Mouse (Mus musculus): ENCODE results near the gene Hnrnpa2b1.

Gene Hnrnpa2b1

DNA sequence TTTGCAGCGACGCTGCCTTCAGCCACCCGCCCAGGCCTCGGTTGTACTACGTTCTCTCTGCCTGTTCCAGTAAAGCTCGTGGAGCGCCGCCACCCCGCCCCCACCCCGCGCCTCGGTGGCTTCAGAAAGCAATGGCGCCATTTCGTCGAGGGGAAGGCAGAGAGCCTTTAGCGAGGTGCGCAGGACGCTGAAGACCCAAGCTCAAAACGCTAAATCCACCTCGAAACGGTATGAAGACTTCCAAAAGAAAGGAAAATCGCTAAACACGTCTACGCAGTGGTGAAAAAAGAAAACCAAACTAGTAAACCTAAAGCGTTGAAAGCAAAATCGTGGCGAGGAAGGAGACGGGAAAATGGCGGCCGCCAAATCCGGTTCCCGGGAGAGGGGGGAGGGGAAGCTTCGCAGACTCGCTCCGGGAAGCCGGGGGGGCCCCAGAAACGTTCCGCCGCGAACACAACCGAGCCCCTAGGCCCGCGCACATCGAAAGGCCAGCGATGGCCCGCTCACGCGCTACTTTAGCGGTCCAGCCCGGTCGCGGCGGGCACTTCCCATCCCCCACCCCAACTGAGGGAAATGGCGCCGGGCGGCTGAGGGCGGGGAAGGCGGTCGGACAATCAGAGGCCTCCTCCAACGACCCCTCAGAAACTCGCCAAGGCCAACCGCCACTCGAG is 668 bp downstream of the Hnrnpa2b1 start:
- peak; percentile 39 for DNase-seq (ENCODE audit: low spot score)

DNA sequence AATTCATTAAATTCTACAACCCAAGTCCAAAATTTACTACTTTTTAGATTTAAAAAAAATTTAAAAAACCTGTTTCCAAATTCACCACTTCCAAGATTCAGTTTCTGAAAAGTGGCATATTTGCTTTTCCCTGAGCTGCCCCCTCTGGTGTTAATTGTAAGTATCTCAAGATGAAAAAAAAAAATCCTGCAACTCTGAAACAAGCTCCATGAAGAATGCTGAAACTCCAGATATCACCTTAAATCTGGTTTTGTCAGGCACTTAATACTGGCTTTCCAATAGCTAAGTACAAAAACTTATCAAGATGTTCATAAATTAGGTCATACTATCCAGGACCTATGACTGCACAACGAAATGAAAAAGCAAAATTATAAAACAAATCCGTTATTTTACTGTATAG is 2.0 kb downstream of the Hnrnpa2b1 start:
- DNase-seq (ENCODE audit: low spot score), result no peak

DNA sequence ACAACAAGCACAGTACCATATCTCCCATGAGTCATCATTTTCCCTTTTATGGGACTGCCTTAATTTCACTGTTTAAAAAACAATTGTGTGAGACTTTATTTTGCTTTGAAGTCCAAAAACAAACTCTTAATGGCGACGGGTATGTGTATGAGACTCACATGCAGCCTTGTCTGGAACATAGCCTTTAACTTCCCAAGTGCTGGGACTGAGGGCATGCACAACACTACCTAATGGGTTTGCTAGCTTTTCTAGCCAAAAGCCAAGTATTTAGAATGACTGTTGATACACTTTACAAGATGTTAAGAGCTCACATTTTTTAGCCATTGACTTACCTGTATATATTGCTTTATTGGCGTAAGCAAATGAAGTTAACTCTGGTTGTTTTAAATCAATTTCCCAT is 9.3 kb downstream of the Hnrnpa2b1 start:
- no peak for DNase-seq (ENCODE audit: low spot score)

DNA sequence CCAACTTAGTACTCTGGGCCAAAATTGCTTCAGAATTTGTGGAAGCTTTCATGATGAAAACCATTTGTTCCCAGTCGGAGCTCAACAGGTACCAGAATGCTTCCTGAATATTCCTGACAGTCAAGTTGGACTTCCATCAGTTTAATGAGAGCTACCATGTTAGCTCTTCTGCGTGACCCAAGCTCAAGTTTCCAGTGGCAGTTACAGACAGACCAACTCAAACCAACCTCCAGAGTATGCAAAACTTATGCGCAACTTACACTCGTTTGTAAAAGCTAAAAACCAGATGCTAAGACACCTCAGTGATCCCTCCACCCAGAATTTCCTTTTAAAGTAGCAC is 9.7 kb downstream of the Hnrnpa2b1 start:
- DNase-seq (ENCODE audit: low spot score), result no peak

DNA sequence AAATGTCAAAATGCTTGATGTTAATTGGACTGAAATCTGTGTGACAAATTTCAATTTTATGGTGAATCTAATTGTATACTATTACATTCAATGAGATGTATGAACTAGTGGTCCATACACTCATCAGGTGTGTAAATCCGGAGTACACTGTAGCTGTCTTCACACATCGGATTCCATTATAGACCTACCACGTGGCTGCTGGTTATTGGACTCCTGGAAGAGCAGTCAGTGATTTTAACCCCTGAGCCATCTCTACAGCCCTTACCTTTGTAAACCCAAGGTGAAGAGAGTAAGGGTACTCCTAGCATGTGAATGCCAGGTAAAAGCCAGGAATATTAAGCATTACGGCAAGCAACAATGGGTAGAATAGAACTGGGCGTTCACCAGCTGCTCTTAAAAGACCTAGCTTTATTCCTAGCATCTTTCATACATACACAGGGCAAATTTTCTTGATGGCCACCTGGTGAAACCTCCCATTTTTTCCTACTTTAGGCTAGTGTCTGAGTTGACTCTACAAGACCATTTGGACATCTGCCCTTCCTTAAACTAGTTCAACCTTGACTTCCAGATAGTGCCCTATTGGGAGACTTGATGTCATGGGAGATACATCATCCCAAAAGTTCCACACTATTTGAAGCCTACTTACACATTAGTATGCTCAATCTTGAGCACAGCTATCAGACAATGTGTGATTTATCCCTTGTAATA is 10.2 kb downstream of the Hnrnpa2b1 start:
- no peak for DNase-seq (ENCODE audit: low spot score)

DNA sequence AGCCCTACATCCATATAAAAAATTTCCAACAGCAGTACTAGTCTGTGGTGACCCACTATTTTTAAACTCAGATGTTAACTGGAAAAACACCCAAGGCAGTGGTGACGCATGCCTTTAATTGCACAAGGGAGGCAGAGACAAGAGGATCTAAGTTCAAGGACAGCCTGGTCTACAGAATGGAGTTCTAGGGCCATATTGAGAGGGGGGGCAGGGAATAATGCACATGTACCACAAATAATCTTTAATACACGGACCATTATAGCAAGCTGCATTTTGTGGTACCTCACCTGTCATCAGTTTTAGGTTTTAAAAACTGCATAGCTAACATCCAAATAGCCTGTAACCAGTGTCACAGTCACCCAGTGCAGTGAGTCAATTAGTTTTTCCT is 10.8 kb downstream of the Hnrnpa2b1 start:
- DNase-seq (ENCODE audit: low spot score), result no peak

DNA sequence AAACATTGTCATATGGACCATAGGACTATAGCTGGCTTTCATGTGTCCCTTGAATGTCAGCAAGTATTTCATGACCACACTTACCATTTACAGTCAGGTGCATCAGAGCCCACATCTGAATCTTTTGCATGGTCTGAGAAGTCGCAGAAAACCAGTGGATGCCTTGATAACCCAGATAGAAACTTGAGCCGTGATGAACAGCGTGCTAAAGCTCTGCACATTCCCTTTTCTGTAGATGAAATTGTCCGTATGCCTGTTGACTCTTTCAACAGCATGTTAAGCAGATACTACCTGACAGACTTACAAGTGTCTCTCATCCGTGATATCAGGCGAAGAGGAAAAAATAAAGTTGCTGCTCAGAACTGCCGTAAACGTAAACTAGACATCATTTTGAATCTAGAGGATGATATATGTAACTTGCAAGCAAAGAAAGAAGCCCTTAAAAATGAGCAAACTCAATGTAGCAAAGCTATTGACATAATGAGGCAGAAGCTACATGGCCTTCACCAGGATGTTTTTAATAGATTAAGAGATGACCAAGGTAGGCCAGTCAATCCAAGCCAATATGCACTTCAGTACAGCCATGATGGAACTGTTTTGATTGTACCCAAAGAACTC is 11.8 kb downstream of the Hnrnpa2b1 start:
- DNase-seq (ENCODE audit: low spot score), result no peak

DNA sequence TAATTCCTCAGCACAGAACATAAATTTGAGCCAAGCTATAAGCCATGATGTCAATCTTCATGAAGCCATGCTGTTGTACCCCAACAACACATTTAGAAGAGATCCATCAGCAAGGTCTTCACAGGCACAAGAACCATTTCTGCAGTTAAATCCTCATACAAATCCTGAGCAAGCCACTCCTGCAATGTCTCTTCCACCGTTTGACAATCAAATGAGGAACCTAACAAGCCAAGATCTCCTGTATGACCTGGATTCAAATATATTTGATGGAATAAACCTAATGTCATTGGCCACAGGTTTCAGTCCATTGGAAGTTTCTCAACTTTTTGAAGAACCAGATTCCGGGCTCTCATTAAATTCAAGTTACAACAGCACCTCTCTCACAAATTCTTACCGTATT is 12.4 kb downstream of the Hnrnpa2b1 start:
- no peak for DNase-seq (ENCODE audit: low spot score)

DNA sequence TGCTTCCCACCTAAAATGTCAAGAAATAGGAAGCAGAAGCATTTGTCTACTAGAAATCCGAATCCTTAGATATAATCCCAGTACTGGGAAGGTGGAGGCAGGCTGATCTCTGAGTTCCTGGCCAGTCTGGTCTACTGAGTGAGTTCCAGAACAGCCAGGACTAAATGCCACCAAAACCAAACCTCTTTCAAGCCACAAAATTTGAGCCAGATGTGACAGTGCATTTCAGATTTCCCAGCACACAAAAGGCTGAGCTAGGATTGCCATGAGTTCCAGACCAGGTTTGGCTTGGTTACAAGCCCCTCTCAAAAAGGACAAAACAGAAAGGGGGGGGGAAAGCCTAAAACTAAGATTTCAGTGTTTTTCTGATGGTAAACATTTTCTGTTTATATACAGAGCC is 13.5 kb downstream of the Hnrnpa2b1 start:
- DNase-seq (ENCODE audit: low spot score), result no peak

DNA sequence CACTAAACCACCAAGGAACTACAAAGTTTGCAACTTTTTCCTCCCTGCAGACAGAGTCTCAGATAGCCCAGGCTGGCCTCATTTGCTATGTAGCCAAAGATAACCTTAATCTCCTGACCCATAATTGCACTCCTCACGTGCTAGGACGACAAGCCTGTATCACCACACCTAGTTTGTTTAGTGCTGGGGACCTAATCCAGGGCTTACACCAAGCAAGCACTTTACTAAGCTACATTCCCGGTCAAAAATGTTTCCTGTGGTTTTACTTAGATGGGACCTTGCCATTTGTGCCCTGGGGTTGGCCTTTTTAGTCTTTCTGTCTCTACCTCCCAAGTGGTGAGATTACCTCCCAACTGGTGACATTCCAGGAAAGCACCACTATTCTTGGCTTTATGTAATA is 14.7 kb downstream of the Hnrnpa2b1 start:
- DNase-seq (ENCODE audit: low spot score), result no peak

DNA sequence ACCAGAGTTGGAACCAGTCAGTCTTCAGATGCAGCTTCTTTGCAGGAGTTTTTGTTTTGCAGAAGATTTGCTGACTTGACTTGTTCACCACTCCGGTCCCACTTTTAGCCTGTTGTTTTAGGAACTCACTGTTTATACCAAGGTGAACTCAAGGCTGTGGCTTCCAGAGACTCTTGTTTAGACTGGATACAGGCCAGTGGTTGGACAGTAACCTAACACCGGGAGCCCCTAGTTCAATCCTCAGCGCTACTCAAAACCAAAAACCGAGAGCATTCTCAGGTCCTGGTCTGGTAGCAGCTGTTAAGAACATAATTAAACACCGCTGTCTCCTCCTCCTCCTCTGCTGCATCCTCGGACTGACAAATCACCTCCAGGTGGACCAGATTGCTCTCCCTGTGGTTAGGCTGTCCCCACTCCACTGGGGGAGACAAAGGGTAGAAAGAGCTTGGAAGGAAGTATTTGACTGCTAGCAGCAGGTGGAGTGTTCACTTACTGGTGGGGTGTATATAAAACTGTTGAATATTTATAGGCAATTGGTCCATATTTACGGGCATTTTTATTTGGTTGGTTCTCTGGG is 16.7 kb downstream of the Hnrnpa2b1 start:
- no peak for DNase-seq (ENCODE audit: low spot score)

DNA sequence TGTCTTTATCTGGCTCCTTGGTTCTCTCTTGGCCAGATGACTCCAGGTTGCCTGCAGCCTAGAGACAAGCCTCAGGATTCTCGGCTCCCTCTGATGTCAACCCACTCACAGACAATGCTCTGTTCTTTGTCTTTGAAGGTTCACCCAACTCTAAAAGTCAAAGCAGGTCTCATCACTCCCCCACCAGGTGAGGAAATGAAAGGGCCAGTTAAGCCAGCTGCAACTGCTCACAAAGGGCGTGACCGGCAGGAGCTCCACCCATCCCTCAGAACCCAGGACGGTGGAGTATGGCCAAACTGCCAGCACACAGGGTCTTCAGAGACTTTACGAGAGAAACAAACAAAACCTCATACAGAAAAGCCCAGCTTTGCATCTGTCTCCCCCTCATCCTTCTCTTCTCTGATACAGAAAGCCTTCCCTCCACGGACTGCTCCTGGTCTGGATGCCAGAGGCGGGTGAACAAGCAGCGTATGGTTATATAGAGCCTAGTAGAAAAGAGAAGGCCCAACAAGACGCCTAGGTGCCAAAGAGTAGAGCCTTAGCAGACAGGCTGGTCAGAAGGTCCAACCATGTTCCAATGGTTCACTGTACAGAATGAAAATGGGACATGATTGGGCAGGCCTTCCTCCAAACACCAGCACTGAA is 27.4 kb downstream of the Hnrnpa2b1 start:
- no peak for DNase-seq (ENCODE audit: low spot score)

DNA sequence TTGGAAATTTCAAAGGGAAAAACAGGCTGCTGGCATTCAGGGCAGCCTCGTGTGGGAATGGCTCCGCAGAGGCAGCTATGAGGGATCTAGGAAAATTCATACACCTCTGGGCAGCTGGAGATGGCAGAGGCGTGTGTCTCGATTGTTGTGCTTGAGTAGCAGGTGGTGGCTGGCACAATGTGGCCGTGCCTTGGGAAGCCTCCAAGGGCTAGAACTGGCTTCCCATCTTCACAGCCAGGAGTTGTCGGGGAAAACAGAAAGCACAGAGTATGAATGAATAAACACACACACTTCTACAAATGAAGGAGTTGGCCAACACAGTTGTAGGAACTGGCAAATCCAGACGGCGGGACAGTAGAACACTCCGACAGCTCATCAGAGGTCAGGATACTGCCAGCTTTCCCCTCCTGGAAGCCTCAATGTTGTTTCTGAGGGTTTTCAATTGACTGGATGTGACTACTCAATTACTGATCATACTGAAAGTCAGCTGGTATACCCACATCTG is 30.8 kb downstream of the Hnrnpa2b1 start:
- no peak for DNase-seq (ENCODE audit: low spot score)

DNA sequence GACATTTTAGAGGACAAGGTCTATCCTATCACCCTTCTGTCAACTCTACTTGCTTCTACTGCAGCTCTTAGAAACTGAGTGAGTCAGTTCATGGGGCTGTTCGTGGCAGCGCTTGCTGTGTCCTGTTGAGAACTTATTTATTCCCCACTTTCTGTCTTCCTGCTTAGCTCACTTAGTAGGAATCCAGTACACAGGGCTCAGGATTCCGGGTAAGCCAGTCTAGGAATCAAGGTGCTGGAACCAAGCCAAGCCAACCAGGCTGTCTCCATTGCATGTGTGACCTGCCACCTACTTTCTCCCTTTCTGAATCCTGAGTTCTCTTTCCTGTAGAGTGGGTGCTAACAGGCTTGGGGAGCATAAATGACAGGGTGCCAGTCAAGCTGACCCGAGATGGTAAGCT is 32.0 kb downstream of the Hnrnpa2b1 start:
- no peak for DNase-seq (ENCODE audit: low spot score)

DNA sequence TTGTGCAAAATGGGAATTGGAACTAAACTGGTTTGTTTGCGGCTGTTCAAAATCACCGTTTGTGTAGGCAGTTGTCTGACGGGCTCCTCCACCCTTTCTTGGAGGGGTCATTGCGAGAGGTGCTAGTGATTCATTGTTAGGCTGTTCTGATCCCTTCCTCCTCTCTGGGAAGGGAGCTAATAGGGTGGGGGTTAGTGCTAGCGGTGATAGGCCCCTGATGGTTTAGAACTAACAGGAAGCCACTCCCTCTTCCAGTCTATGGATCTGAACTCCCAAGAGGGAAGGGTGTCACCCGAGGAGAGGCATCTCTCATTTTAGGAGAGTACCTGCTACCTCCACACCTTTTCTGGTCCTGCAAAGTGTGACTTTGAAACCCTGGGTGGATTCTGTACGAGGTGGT is 35.4 kb downstream of the Hnrnpa2b1 start:
- DNase-seq (ENCODE audit: low spot score), result no peak

DNA sequence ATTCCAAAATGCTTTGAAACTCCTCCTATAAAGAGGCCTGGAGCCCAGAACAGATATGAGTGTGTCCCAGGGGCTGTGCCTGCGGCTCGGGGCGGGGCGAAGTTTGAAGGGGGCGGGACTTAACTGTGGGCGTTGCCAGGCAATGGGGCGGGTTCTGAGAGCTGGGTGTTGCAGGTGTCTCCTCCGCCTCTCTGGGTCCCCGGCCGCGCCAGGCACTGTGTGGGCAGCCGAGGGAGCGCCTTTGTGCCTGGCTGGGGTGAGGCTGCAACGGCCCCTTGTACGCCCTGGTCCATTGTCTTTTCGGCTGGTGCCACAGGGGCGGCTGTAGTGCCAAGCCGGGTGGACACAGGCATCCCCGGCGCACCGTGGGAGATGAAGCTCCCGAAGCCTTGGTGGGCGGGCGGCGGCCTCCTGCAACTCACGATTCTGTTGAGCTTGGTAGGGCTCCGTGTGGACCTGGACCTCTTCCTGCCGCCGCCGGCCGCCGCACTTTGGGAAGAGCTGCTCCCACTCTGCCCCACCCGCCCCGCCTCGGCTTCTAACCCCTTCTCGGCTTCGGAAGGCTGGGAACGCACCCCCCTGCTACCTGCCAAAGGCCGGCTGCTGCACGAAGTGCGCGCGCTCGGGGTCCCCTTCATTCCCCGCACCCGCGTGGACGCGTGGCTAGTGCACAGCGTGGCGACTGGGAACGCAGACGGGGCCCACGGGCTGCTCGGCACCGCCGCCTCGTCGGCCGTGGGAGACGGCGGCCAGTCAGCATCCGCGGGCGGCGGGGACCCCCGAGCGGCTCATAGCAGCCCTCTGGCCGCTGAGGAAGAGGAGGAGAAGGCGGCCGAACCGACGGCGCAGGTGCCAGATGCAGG is 36.9 kb downstream of the Hnrnpa2b1 start, which contains the start of gene Nfe2l3:
Nfe2l3 (plus strand) TSS at position 136 of the 863 bp plus-strand sequence.
- peak; percentile 30 for DNase-seq (ENCODE audit: low spot score)

DNA sequence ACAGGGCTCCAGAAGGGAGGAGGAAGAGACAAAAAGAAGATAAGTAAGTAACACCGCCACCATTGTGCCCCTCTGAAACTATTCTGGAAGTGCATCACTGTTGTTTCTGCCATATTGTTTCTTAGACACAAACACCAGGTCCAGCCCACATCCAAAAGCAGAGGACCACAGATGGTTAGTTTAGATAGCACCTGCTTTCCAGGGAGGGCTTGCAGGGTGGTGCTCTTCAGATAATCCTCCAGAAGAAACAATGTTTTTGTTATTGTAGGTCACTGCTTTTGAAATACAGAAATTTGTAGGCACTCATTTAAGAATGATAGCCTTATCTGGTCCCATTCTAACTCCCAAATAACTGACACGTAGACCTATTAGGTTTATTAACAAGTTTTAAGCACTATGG is 45.2 kb downstream of the Hnrnpa2b1 start:
- no peak for DNase-seq (ENCODE audit: low spot score)

DNA sequence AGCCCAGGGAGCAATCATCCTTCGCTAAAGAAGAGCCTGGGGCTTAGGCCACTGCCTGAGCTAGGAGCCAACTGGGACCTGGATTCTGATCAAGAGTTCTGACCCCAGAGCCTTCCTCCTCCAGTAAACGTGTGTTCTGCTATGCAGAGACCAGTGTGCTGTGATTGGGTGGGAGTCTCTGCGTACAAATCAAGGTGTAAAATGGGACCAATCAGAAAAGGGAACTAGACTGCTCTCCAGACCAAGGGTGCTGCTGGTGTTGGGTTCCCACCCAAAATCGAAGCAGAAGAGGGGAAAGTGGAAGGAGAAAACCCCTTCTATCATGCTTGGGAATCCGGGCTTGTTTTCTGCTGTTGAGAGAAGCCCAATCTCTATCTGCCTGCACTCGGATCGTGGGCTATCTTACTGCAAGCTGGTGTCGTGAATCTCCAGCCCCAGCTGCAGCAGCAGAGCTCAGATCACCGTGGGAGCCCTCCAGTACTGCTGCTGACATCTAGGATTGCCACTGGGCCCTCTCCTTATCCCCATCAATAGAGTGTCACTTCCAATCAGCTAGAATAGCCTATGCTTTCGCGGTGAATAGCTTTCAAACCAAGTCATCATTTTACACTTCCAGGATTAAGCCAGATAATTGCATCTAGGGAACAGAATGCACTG is 46.1 kb downstream of the Hnrnpa2b1 start:
- DNase-seq (ENCODE audit: low spot score), result no peak

DNA sequence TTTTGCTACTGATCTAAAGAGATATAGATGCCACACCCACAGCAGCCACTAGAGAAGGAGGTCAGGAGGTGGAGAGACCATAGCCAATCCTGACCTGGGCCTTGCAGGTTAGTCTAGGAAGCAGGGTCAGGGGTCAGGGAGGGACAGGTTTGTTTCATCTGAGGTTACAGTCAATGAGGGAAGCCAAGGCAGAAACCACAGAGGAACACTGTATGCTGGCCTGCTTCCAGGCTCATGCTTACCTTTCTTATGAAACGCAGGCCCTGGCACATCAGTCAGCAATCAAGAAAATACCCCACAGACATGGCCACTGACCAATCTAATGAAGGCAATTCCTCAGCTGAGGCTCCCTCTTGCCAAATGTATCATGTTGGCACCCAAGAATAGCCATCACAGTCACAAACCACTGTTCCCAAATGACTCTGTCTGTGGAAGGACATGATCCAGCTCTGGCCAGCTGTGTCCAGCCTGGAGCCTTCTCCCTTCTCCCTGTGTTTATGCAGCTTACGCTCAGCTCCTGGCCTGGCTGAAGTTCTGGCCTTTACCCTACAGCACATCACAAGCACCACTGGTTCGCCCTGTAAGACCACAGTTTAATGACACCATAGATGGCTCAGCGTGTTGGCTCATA is 52.3 kb downstream of the Hnrnpa2b1 start:
- no peak for DNase-seq (ENCODE audit: low spot score)

DNA sequence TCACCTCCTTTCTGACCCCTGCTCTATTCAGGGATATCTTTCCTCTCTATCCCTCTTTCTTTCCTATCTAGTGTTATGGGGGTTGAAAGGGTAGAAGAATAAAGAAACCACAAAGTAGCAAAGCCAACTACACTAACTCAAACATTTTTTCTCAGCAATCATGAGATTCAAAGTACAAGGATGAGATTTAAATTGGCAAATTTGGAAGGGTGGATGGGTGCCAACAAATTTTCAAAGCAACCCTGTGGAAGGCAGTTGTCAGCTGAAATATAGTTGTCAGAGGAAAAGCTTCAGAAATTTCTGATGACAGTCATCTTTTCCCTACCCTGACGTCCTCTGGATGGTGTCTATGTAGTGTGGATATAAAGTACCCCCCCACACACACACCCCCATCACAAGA is 53.3 kb downstream of the Hnrnpa2b1 start:
- DNase-seq (ENCODE audit: low spot score), result no peak

Measured in ovary, adult 18-20 months (tissue).